21 mouse cellular contexts compared by ENCODE assay signal in the genomic region with DNA sequence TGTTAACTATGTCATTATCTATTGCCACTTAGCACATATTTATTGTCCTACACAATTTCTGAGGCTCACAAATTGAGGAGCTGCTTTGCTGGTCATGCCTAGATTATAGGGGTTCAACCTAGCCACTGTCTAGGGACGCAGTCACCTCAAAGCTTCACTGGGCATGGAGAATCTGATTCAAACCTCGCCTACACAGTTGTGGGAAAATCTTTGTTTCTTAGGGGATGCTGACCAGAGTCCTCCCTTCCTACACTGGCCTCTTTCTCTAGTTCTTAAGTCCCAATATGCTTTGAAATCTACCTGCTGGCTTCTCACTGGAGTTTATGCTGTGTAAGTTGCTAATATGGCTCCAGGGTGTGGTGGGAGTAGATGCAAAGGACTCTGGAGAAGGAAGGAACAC. TPM values are rescaled to one million over a fixed set of nuclear protein-coding genes. Genes with fewer than 3 reads are reported as not detected.
DNase-seq lines count a peak whose midpoint lies in the region; ATAC-seq lines count a peak whose summit lies in the region.
"Had no signal": no experiment of that assay in that cellular context is flagged by ENCODE, and none has a peak within 500 bp of the region (broad histone marks: within the 10 kb centered on the region; RNA-seq: fewer than 3 reads in every experiment).

No protein-coding gene starts in this region.

- WGBS in midbrain, embryonic 11.5 days = 88% methylated on average over 2 of the region's 2 CpGs
- WGBS in midbrain, embryonic 15.5 days = 91% methylated on average over 2 of the region's 2 CpGs

- peaks cover 9% of the 10 kb centered on the region for H3K4me1 ChIP-seq in midbrain, embryonic 11.5 days (ENCODE audit: control insufficient read depth, insufficient read depth, low read length)
- H3K4me1 ChIP-seq in midbrain, embryonic 15.5 days = peaks cover 6% of the 10 kb centered on the region
- H3K4me1 ChIP-seq: forebrain, embryonic 15.5 days had no signal

- H3K9ac ChIP-seq in midbrain, embryonic 11.5 days (ENCODE audit: low read length) = no peak overlapping the region
- no peak overlapping the region for H3K9ac ChIP-seq in midbrain, embryonic 15.5 days
- H3K9ac ChIP-seq: embryonic facial prominence, embryonic 12.5 days; forebrain, embryonic 13.5 days; forebrain, embryonic 15.5 days; forebrain, postnatal 0 days had no signal

- no peaks in the 10 kb centered on the region for H3K27me3 ChIP-seq in midbrain, embryonic 11.5 days (ENCODE audit: control insufficient read depth, insufficient read depth, low read length)
- H3K27me3 ChIP-seq in midbrain, embryonic 15.5 days (replicated peaks) = no peaks in the 10 kb centered on the region
- H3K27me3 ChIP-seq: embryonic facial prominence, embryonic 12.5 days; forebrain, embryonic 13.5 days; forebrain, embryonic 15.5 days had no signal

- H3K27ac ChIP-seq in midbrain, embryonic 11.5 days (ENCODE audit: low read depth, low read length) = no peak overlapping the region
- H3K27ac ChIP-seq in midbrain, embryonic 15.5 days = no peak overlapping the region
- H3K27ac ChIP-seq: embryonic facial prominence, embryonic 10.5 days; embryonic facial prominence, embryonic 12.5 days; forebrain, embryonic 13.5 days; forebrain, embryonic 15.5 days had no signal

- no peak overlapping the region for H3K4me3 ChIP-seq in midbrain, embryonic 11.5 days (ENCODE audit: low read depth, low read length)
- no peak overlapping the region for H3K4me3 ChIP-seq in midbrain, embryonic 15.5 days
- H3K4me3 ChIP-seq: embryonic facial prominence, embryonic 10.5 days; embryonic facial prominence, embryonic 12.5 days; forebrain, embryonic 13.5 days; forebrain, embryonic 15.5 days had no signal

- no peak overlapping the region for H3K4me2 ChIP-seq in midbrain, embryonic 11.5 days
- H3K4me2 ChIP-seq in midbrain, embryonic 15.5 days = no peak overlapping the region
- H3K4me2 ChIP-seq: embryonic facial prominence, embryonic 12.5 days; forebrain, embryonic 13.5 days; forebrain, embryonic 15.5 days had no signal

- no peak for ATAC-seq in midbrain, embryonic 11.5 days (ENCODE audit: low FRiP score)
- no peak for ATAC-seq in midbrain, embryonic 15.5 days (replicated peaks)
- ATAC-seq: CD4-positive, CD25-positive, alpha-beta regulatory T cell, adult 4 months; forebrain, embryonic 13.5 days; forebrain, embryonic 15.5 days; forebrain, postnatal 0 days had no signal

- peak; percentile 68 for DNase-seq in heart, adult 11 months
- DNase-seq in heart, adult 18-20 months = no peak
- peak; percentile 0 for DNase-seq in kidney, postnatal 10 days
- no peak for DNase-seq in kidney, postnatal 25 days
- peak; percentile 61 for DNase-seq in midbrain, embryonic 11.5 days (ENCODE audit: low spot score, missing footprints)
- DNase-seq: adrenal gland, adult 8-10 months; adrenal gland, postnatal 14 days; adrenal gland, postnatal 36 days; B cell, adult 2 months; cerebellum, adult 11-12 months; cerebellum, adult 2 months; cerebellum, adult 9-10 months; cerebellum, postnatal 10 days; cerebellum, postnatal 25 days; forebrain, postnatal 0 days had no signal

- no peaks in the 10 kb centered on the region for H3K36me3 ChIP-seq in midbrain, embryonic 11.5 days (ENCODE audit: control insufficient read depth, insufficient read depth, low read length)
- H3K36me3 ChIP-seq in midbrain, embryonic 15.5 days (replicated peaks) = no peaks in the 10 kb centered on the region
- H3K36me3 ChIP-seq: embryonic facial prominence, embryonic 10.5 days; embryonic facial prominence, embryonic 12.5 days; forebrain, embryonic 15.5 days had no signal

- no peaks in the 10 kb centered on the region for H3K9me3 ChIP-seq in midbrain, embryonic 11.5 days (ENCODE audit: control insufficient read depth, low read length)
- H3K9me3 ChIP-seq in midbrain, embryonic 15.5 days = no peaks in the 10 kb centered on the region
- H3K9me3 ChIP-seq: embryonic facial prominence, embryonic 10.5 days; embryonic facial prominence, embryonic 12.5 days; forebrain, embryonic 13.5 days; forebrain, embryonic 15.5 days had no signal

RNA-seq across cellular contexts. Expression of gene Maml2, which starts 21.8 kb away (rescaled TPM):
- total RNA-seq in heart, adult 18-20 months (2021) = 1 to 10 TPM; 5.3 to 6.0 TPM
- 10.3 and 10.7 TPM in 2 replicates for polyA plus RNA-seq in midbrain, embryonic 11.5 days (2014; fragmentation: Nextera tagmentation; extraction: Ambion mirVana)
- polyA plus RNA-seq in midbrain, embryonic 15.5 days (2015; fragmentation: Nextera tagmentation; extraction: Ambion mirVana) = 10.0 and 11.0 TPM in 2 replicates

Comparison
In these comparisons a context has a peak if more than half of its experiments do, and no peak if none do; other contexts are left out.
1. DNase-seq: peak in heart, adult 11 months (single experiment), kidney, postnatal 10 days (single experiment) and midbrain, embryonic 11.5 days (single experiment); none in heart, adult 18-20 months (0 of 2) and kidney, postnatal 25 days (0 of 2).